Mouse (Mus musculus) mouse embryonic stem cell (cell line): Measurements from ENCODE around the gene Tmem59l.

Source experiments
- in situ Hi-C, 2 experiments: fragments of 300-500 bp; cut with MboI; formaldehyde crosslinking; loops; 1 replicate in 1 of 2; 3 replicates in 1 of 2; pipeline ENCODE4 v1.14.3; 2019 to 2020; ENCODE audit warnings: low sequenced_read_pairs in 2 of 2, low pct_unique_long_range_greater_than_20kb in 1 of 2, mixed read lengths in 1 of 2; ENCODE audit not compliant: unreplicated experiment in 1 of 2

Gene Tmem59l

GRCm38 (mm10) chr8:70492664-70493640, 5.8 kb upstream of the Tmem59l start, which contains the start of gene Crlf1:
TSS of gene Crlf1 (plus strand) at chr8:70493158.
- in situ Hi-C loops = no loop called here

GRCm38 (mm10) chr8:70490880-70491495, 3.8 kb upstream of the Tmem59l start:
- in situ Hi-C loops = no loop called here

- in situ Hi-C loops = no loop called here
Observed at GRCm38 (mm10) chr8:70490061-70490879, 3.1 kb upstream of the Tmem59l start.

DNA sequence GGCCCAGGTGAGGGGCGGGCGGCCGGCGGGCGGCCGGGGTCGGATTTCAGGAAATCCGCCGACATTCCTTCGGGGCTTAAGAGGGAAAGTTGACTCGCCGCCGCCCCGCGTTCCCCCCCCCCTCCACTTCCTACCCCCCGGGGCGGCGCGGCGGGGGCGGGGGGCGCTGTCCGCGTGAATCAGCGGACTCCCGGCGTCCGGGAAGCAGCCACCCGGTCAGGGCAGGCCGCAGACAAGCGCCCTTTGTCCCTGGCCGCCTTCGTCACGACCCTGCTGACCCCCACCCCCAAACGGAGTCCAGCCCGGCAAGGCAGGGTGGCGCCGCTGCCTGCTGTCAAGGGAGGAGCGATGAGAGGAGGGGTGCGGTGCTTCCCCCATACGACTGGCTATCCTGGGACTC, 2.4 kb upstream of the Tmem59l start:
- in situ Hi-C loops = no loop called here

DNA sequence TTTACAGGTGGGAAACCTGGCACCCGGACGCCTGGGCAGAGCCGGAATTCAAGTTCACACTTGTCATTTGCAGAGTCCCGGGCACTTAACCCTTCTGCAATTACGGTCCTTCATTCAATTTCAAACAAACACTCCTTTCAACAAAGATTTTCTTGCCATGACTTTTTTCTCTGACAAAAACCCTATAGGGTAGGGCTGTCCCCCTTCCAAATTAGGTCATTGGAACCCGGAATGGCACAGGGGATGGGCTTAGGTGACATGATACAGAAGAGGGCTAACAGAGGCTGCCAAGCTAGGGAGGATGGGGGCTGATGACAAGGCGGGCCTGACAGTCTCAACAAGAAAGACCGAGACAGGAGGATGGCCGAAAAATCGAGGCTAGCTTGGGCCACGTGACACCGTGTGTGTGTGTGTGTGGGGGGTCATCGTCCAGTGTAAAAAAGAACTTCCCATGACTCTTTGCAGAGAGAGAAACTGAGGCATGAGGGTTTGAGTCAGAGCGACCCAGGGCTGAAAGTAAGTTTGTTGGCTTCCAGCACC, 1.8 kb upstream of the Tmem59l start:
- in situ Hi-C loops = no loop called here

- in situ Hi-C loops = no loop called here
Observed at GRCm38 (mm10) chr8:70487993-70488796, 1.0 kb upstream of the Tmem59l start.

DNA sequence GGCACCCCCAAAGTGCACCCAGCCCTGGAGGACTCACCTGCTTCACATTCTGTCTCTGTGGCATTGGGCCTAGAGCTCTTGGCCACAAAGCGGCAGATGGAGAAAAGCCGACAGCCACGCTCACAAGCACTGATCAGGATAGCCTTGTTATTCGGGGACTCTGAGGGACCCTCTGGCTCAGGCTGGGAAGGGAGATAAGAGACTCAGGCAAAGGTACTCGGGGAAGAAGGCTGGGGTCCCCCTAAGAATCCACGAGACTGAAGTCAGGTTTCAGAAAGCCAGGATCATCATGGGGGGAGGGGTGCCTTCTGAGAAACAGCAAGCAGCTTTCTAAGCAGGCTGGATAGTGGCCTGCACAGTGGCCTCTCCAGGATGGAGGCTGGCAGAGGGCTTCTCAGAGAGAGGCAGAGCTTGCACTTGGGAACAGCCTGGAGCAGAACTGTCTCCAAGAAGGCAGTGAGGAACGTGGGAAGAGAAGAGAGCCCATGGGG, 922 bp downstream of the Tmem59l start:
- in situ Hi-C loops = no loop called here

GRCm38 (mm10) chr8:70482943-70483342, 4.2 kb downstream of the Tmem59l start:
- in situ Hi-C loops = no loop called here

DNA sequence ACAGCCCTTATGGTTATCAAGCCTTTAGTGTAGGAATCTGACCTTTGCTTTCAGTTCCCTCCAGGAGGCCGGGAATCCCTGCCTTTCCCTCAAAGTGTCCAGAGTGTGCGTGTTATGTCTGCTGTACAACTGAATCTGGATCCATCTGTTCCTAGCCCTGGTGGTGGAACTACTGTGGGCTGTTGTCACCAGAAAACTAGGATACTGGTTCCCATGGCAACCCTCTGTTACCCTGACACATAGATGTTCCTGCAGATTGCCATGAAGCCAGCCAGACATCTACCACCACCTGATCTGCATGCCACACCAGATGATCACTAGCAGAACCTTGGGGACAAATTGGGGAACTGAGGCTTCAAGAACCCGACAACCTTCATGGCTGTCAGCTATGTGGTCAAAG, 5.2 kb downstream of the Tmem59l start:
- in situ Hi-C loops = no loop called here

- in situ Hi-C loops = no loop called here
Observed at GRCm38 (mm10) chr8:70477269-70477982, 9.7 kb downstream of the Tmem59l start.

GRCm38 (mm10) chr8:70476333-70477268, 10.6 kb downstream of the Tmem59l start, which contains the start of gene Klhl26:
TSS of gene Klhl26 (minus strand) at chr8:70476968.
- in situ Hi-C loops = no loop called here

DNA sequence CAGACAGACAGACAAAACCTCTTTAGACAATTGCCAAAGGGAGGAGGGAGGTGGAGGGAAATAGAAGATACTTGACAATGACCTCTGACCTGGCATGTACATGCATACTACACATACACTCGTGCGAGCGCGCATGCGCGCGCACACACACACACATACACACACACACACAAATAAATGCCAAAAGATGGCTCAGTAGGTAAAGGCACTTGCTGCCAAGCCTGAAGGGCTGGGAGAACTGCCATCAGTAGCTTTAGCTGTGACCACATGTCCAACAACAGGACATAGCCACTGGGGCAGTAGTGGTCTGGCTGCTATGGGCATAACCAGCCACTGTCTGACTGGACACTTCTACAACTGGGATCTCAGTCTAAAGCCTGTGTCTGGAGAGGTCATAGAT, 15.3 kb downstream of the Tmem59l start:
- in situ Hi-C loops = no loop called here

- in situ Hi-C loops = no loop called here
Observed at GRCm38 (mm10) chr8:70469938-70470337, 17.2 kb downstream of the Tmem59l start.

GRCm38 (mm10) chr8:70469295-70469916, 17.8 kb downstream of the Tmem59l start:
- in situ Hi-C loops = no loop called here

GRCm38 (mm10) chr8:70468733-70469132, 18.4 kb downstream of the Tmem59l start:
- in situ Hi-C loops = no loop called here

- in situ Hi-C loops = no loop called here
Observed at GRCm38 (mm10) chr8:70467907-70468306, 19.3 kb downstream of the Tmem59l start.
